Mouse (Mus musculus) myocyte (in vitro differentiated cells): ENCODE data around the gene Glis3. TPM values are rescaled to one million over a fixed set of nuclear protein-coding genes. Genes with fewer than 3 reads are reported as not detected.
A peak's percentile ranks its signal among the peaks of the same experiment; 100 is the strongest.

Experiments used
- H3K27me3 ChIP-seq: one replicate; pipeline ENCODE4 v1.6.1; 2011; ENCODE audit not compliant: control insufficient read depth, insufficient read depth, insufficient read length
- H3K36me3 ChIP-seq: one replicate; pipeline ENCODE4 v1.6.1; 2011; ENCODE audit not compliant: control insufficient read depth, insufficient read depth
- H3K4me2 ChIP-seq: one replicate; pipeline ENCODE4 v1.6.1; 2011; ENCODE audit warnings: low read depth, control low read depth
- H3K4me3 ChIP-seq: one replicate; pipeline ENCODE4 v1.5.1; 2011; ENCODE audit warnings: mild to moderate bottlenecking, control low read depth, moderate library complexity
- H3K79me2 ChIP-seq: one replicate; pipeline ENCODE4 v1.6.1; 2011; ENCODE audit not compliant: control insufficient read depth, insufficient read depth
- H3ac ChIP-seq: one replicate; pipeline ENCODE4 v1.6.1; 2011; ENCODE audit not compliant: control insufficient read depth, insufficient read length
- CEBPB ChIP-seq: IDR thresholded peaks from 2 replicates; pipeline ENCODE4 v1.6.1; 2011; ENCODE audit warnings: mild to moderate bottlenecking, moderate library complexity; ENCODE audit not compliant: poor library complexity, insufficient read depth, severe bottlenecking
- E2F4 ChIP-seq: IDR thresholded peaks from one replicate; pipeline ENCODE4 v1.6.1; 2011; ENCODE audit warnings: mild to moderate bottlenecking, control low read depth, moderate library complexity; ENCODE audit not compliant: insufficient read depth
- MAX ChIP-seq: IDR thresholded peaks from one replicate; pipeline ENCODE4 v1.6.1; 2011; ENCODE audit warnings: low read depth, mild to moderate bottlenecking, control low read depth
- MYOD1 ChIP-seq, 3 experiments: IDR thresholded peaks; one replicate each; pipeline ENCODE4 v1.6.1; 2011; ENCODE audit warnings: control low read depth in 2 of 3, low read depth in 2 of 3, mild to moderate bottlenecking in 2 of 3, moderate library complexity in 1 of 3; ENCODE audit not compliant: insufficient read length in 2 of 3, control insufficient read depth in 1 of 3
- MYOG ChIP-seq, 3 experiments: IDR thresholded peaks; one replicate each; pipeline ENCODE4 v1.6.1; 2011; ENCODE audit warnings: control low read depth in 2 of 3, low read depth in 2 of 3, mild to moderate bottlenecking in 2 of 3; ENCODE audit not compliant: insufficient read length in 2 of 3, control insufficient read depth in 1 of 3, insufficient read depth in 1 of 3
- POLR2A ChIP-seq: IDR thresholded peaks from one replicate; pipeline ENCODE4 v1.6.1; 2011; ENCODE audit warnings: low read depth, mild to moderate bottlenecking, control low read depth, moderate library complexity; ENCODE audit not compliant: insufficient read length
- POLR2AphosphoS2 ChIP-seq: IDR thresholded peaks from one replicate; pipeline ENCODE4 v1.6.1; 2011; ENCODE audit warnings: low read depth, control low read depth; ENCODE audit not compliant: insufficient read length
- REST ChIP-seq: IDR thresholded peaks from one replicate; pipeline ENCODE4 v1.6.1; 2011; ENCODE audit warnings: mild to moderate bottlenecking, control low read depth, moderate library complexity; ENCODE audit not compliant: insufficient read depth, insufficient read length
- SRF ChIP-seq: IDR thresholded peaks from one replicate; pipeline ENCODE4 v1.6.1; 2011; ENCODE audit warnings: low read depth; ENCODE audit not compliant: control insufficient read depth, insufficient read length
- TCF12 ChIP-seq: IDR thresholded peaks from one replicate; pipeline ENCODE4 v1.6.1; 2011; ENCODE audit warnings: mild to moderate bottlenecking, control low read depth; ENCODE audit not compliant: poor library complexity, insufficient read depth, severe bottlenecking
- TCF3 ChIP-seq: IDR thresholded peaks from one replicate; pipeline ENCODE4 v1.6.1; 2011; ENCODE audit warnings: low read depth, control low read depth; ENCODE audit not compliant: insufficient read length
- USF1 ChIP-seq: IDR thresholded peaks from one replicate; pipeline ENCODE4 v1.6.1; 2011; ENCODE audit warnings: low read depth, mild to moderate bottlenecking, control low read depth, moderate library complexity
- polyA plus RNA-seq: library from polyadenylated mRNA; unstranded; fragments of >200 nt; fragmentation: generic; extraction: Trizol; gene quantifications from one replicate; pipeline ENCODE4 v1.2.1, GENCODE M21; 2012; ENCODE audit warnings: missing spikeins

Glis3 gene
- polyA plus RNA-seq, 1 experiment: 0.79 TPM

DNA sequence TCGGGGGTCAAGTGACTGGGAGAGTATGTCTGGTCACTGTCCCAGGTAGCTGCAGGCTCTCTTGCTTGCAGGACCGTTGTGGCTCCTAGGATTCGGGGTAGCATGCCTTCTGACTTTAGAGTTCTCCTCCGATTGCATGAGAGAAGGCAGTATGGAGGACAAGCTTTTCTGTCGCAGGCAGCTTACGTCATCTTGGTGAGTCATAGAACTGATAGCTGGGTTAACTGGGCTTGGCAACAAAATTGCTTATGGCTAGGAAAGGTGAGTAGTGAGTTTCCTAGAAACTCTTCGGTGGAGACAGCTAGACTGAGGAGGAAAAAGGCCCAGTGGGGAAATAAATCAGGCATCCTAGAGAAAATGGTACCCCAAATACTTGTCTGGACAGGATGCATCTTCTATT lies 432.5 kb downstream of the Glis3 start:
- Histone ChIP-seq H3K36me3 (no peaks in the 10 kb centered on the region), H3K27me3 (no peaks in the 10 kb centered on the region), H3K79me2 (no peaks in the 10 kb centered on the region), H3ac (no peak overlapping the region), H3K4me2 (no peak overlapping the region), H3K4me3 (no peak overlapping the region)
- TF ChIP-seq TCF12 (no peak), CEBPB (0 out of 2 replicates have a peak, but pooled peaks have one; percentile 5)

DNA sequence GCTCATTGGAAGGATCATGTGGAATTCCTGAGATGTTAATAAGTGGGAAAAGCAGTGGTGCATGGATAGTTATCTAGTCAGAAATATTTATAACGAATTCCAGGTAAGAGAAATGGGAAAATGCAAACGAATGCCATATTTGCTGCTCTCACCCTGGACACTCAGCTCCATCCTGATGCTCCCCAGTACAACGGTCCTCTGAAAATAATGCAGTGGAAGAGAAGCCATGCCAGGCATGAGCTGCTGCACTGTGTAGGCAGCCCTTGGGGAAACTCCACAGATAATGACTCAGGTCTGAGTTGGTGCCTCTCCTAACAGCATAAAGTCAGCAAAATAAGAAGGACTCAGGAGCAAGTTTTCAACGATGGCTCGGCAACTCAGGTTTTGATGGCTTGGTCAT lies 433.7 kb downstream of the Glis3 start:
- TF ChIP-seq POLR2AphosphoS2 (no peak), MYOG (IDR thresholded peaks at IDR 0.05; ENCODE audit: control insufficient read depth in 1 of 3, insufficient read depth in 1 of 3, insufficient read length in 2 of 3, low read depth in 2 of 3) (no peak), TCF3 (no peak), E2F4 (no peak), USF1 (no peak), SRF (no peak), MYOD1 (IDR thresholded peaks at IDR 0.05; ENCODE audit: control insufficient read depth in 1 of 3, insufficient read length in 2 of 3, low read depth in 2 of 3) (no peak), MAX (no peak), CEBPB (no peak), REST (no peak), TCF12 (no peak), POLR2A (no peak)
- no peak overlapping the region for H3ac ChIP-seq
- H3K27me3 ChIP-seq: no peaks in the 10 kb centered on the region
- H3K4me3 ChIP-seq: no peak overlapping the region
- no peak overlapping the region for H3K4me2 ChIP-seq
- H3K36me3 ChIP-seq: no peaks in the 10 kb centered on the region
- H3K79me2 ChIP-seq: no peaks in the 10 kb centered on the region

DNA sequence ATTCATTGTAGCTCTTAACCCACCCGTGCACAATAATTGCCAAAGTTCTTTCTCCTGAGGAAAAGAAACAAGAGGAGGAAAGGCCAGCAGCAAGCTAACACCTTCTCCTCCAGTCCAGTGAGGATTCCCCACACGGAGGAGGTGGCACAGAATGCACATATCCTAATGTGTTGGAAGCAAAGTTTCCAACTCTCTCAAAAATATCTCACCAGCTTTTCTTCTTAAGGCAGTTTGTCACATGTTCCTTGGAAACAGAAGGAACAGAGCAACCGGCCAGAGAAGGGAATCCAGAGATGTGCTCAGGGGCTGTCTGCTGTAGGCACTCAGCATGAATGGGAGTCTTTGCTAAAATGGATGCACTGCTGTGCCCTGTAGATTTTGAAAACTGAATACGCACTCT lies 441.8 kb downstream of the Glis3 start:
- H3ac ChIP-seq: no peak overlapping the region
- H3K4me3 ChIP-seq: no peak overlapping the region
- no peaks in the 10 kb centered on the region for H3K27me3 ChIP-seq
- H3K36me3 ChIP-seq: no peaks in the 10 kb centered on the region
- no peak overlapping the region for H3K4me2 ChIP-seq
- no peaks in the 10 kb centered on the region for H3K79me2 ChIP-seq
- no peak for TF ChIP-seq TCF12
- TF ChIP-seq MYOG (IDR thresholded peaks at IDR 0.05; ENCODE audit: control insufficient read depth in 1 of 3, insufficient read depth in 1 of 3, insufficient read length in 2 of 3, low read depth in 2 of 3): no peak
- no peak for TF ChIP-seq POLR2A
- TF ChIP-seq E2F4: no peak
- no peak for TF ChIP-seq USF1
- no peak for TF ChIP-seq CEBPB
- no peak for TF ChIP-seq TCF3

DNA sequence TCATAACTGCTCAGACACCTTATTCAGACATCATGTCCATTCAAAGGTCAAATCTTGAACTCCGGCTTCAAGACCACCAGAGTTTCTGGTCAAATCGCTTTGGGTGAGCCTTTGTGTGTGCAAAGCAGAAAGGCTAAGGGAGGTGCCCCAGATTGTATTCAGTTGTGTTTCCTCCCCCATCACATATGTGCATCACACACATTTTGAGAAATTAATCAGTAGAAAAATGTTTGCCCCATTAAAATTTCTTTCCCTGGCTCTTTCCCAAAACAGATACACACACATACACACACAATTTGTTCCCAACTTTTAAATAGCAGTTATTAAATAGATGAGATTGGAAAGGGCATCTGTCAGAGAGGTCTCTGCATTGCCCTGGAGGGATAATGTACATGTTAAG lies 442.3 kb downstream of the Glis3 start:
- H3K36me3 ChIP-seq: no peaks in the 10 kb centered on the region
- H3K79me2 ChIP-seq: no peaks in the 10 kb centered on the region
- TF ChIP-seq SRF (no peak), CEBPB (no peak), POLR2A (no peak), MAX (no peak), MYOD1 (IDR thresholded peaks at IDR 0.05; ENCODE audit: control insufficient read depth in 1 of 3, insufficient read length in 2 of 3, low read depth in 2 of 3) (no peak), MYOG (IDR thresholded peaks at IDR 0.05; ENCODE audit: control insufficient read depth in 1 of 3, insufficient read depth in 1 of 3, insufficient read length in 2 of 3, low read depth in 2 of 3) (no peak), E2F4 (no peak), TCF12 (no peak), POLR2AphosphoS2 (no peak), REST (no peak), TCF3 (no peak), USF1 (no peak)
- H3K4me3 ChIP-seq: no peak overlapping the region
- H3K27me3 ChIP-seq: no peaks in the 10 kb centered on the region
- H3ac ChIP-seq: no peak overlapping the region
- no peak overlapping the region for H3K4me2 ChIP-seq

DNA sequence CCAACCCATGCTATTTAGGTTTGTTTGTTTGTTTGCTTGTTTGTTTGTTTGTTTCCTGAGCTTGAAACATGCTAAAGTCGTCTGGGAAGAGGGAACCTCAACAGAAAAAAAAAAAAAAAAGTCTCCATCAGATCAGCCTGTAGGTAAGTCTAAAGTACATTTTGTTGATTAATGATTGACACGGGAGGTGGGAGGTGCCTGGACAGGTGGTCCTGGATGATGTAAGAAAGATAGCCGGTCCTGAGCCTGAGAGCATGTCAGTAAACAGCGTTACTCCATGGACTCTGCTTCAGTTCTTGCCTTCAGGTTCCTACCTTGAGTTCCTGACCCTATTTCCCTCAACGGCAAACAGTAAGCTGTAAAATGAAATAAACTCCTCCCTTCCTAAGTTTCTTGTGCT lies 444.3 kb downstream of the Glis3 start:
- no peaks in the 10 kb centered on the region for H3K36me3 ChIP-seq
- TF ChIP-seq POLR2A (no peak), TCF12 (no peak), MYOD1 (IDR thresholded peaks at IDR 0.05; ENCODE audit: control insufficient read depth in 1 of 3, insufficient read length in 2 of 3, low read depth in 2 of 3) (no peak), CEBPB (no peak), REST (no peak), USF1 (no peak), POLR2AphosphoS2 (no peak), TCF3 (no peak), MAX (no peak)
- H3ac ChIP-seq: no peak overlapping the region
- H3K4me2 ChIP-seq: no peak overlapping the region
- H3K79me2 ChIP-seq: no peaks in the 10 kb centered on the region
- H3K27me3 ChIP-seq: no peaks in the 10 kb centered on the region
- H3K4me3 ChIP-seq: no peak overlapping the region
